Mouse (Mus musculus) MN1 (cell line): ENCODE data around the gene Syde1.
"Not testable (repeated sequence)": the region's sequence is repeated elsewhere in the genome, so short reads cannot be mapped to it uniquely, and the experiment has no call there.

Experiments
- DNase-seq: peaks from one replicate; pipeline ENCODE4 v3.0.0-alpha.2; 2016; ENCODE audit warnings: low spot score

Gene Syde1

GRCm38 (mm10) chr10:78591406-78592328, at the start of gene Syde1:
Gene Syde1 (minus strand): TSS chr10:78591964.
- DNase-seq, result peak; percentile 35

GRCm38 (mm10) chr10:78632311-78632710, 40.5 kb upstream of the Syde1 start:
- no peak for DNase-seq

- DNase-seq, result no peak
These were observed 38.4 kb upstream of the Syde1 start for GRCm38 (mm10) chr10:78630194-78630593.

GRCm38 (mm10) chr10:78623143-78623542, 31.4 kb upstream of the Syde1 start:
- not testable (repeated sequence) for DNase-seq

- DNase-seq, result no peak
These were observed 26.2 kb upstream of the Syde1 start, which contains the start of gene Olfr1357 for GRCm38 (mm10) chr10:78617974-78618373. Gene Olfr1357 (minus strand): TSS chr10:78618074.

- no peak for DNase-seq
These were observed 15.8 kb upstream of the Syde1 start for GRCm38 (mm10) chr10:78607602-78608001.

- DNase-seq, result peak; percentile 68
These were observed 13.3 kb upstream of the Syde1 start for GRCm38 (mm10) chr10:78605080-78605479.

GRCm38 (mm10) chr10:78599865-78600264, 8.1 kb upstream of the Syde1 start:
- DNase-seq, result no peak

- no peak for DNase-seq
These were observed 2.8 kb upstream of the Syde1 start for GRCm38 (mm10) chr10:78594566-78594965.

GRCm38 (mm10) chr10:78594157-78594556, 2.4 kb upstream of the Syde1 start:
- no peak for DNase-seq

- DNase-seq, result no peak
These were observed 2.0 kb upstream of the Syde1 start for GRCm38 (mm10) chr10:78593736-78594135.

- DNase-seq, result no peak
These were observed 1.2 kb upstream of the Syde1 start for GRCm38 (mm10) chr10:78592856-78593379.

GRCm38 (mm10) chr10:78590744-78591143, 1.0 kb downstream of the Syde1 start:
- no peak for DNase-seq

- DNase-seq, result no peak
These were observed 1.9 kb downstream of the Syde1 start for GRCm38 (mm10) chr10:78589901-78590300.

- DNase-seq, result no peak
These were observed 2.5 kb downstream of the Syde1 start for GRCm38 (mm10) chr10:78589291-78589690.

GRCm38 (mm10) chr10:78586026-78586425, 5.7 kb downstream of the Syde1 start:
- no peak for DNase-seq

- no peak for DNase-seq
These were observed 6.2 kb downstream of the Syde1 start for GRCm38 (mm10) chr10:78585606-78586005.

- DNase-seq, result no peak
These were observed 6.8 kb downstream of the Syde1 start for GRCm38 (mm10) chr10:78584996-78585395.

- no peak for DNase-seq
These were observed 7.8 kb downstream of the Syde1 start for GRCm38 (mm10) chr10:78583939-78584338.

GRCm38 (mm10) chr10:78583347-78583746, 8.4 kb downstream of the Syde1 start:
- no peak for DNase-seq

GRCm38 (mm10) chr10:78581121-78581520, 10.6 kb downstream of the Syde1 start:
- DNase-seq, result no peak

GRCm38 (mm10) chr10:78578204-78578603, 13.6 kb downstream of the Syde1 start:
- no peak for DNase-seq

GRCm38 (mm10) chr10:78576435-78577184, 15.2 kb downstream of the Syde1 start:
- DNase-seq, result no peak
